Mouse (Mus musculus) erythroblast, embryonic 14.5 days (primary cell): ENCODE data around the gene Ryr1. TPM values are rescaled to one million over a fixed set of nuclear protein-coding genes. Genes with fewer than 3 reads are reported as not detected.

Source experiments
- H3K27me3 ChIP-seq: 2 replicates; pipeline ENCODE4 v1.6.1; 2012; ENCODE audit warnings: inconsistent platforms; ENCODE audit not compliant: control insufficient read depth
- H3K36me3 ChIP-seq: 2 replicates; pipeline ENCODE4 v1.6.1; 2012; ENCODE audit warnings: mild to moderate bottlenecking, inconsistent platforms; ENCODE audit not compliant: control insufficient read depth
- H3K4me1 ChIP-seq: 2 replicates; pipeline ENCODE4 v1.6.1; 2012; ENCODE audit warnings: inconsistent platforms; ENCODE audit not compliant: control insufficient read depth
- H3K4me3 ChIP-seq: replicated peaks from 2 replicates; pipeline ENCODE3; 2012; ENCODE audit warnings: moderate library complexity, mild to moderate bottlenecking, inconsistent platforms
- H3K9me3 ChIP-seq: 2 replicates; pipeline ENCODE4 v1.6.1; 2012; ENCODE audit warnings: low read length, inconsistent platforms, mixed read lengths; ENCODE audit not compliant: control insufficient read depth
- GATA1 ChIP-seq: IDR thresholded peaks from 2 replicates; pipeline ENCODE4 v1.6.1; 2012; ENCODE audit warnings: low read length, inconsistent platforms, mixed read lengths
- TAL1 ChIP-seq: IDR thresholded peaks from 3 replicates; pipeline ENCODE4 v1.6.1; 2012; ENCODE audit warnings: low read length, inconsistent platforms, mixed read lengths
- polyA plus RNA-seq: library from polyadenylated mRNA; stranded (reverse); fragments of >175 nt; gene quantifications from 2 replicates; pipeline ENCODE4 v1.2.3, GENCODE M21; 2012

Ryr1 gene
- polyA plus RNA-seq, 1 experiment = under 0.01 TPM

- peaks cover 18% of the 10 kb centered on the region for H3K9me3 ChIP-seq
- TF ChIP-seq TAL1 (no peak), GATA1 (no peak)
- peaks cover 16% of the 10 kb centered on the region for H3K4me1 ChIP-seq
- peaks cover 51% of the 10 kb centered on the region for H3K27me3 ChIP-seq
- H3K36me3 ChIP-seq = no peaks in the 10 kb centered on the region
- peak overlapping the region; percentile 34 for H3K4me3 ChIP-seq
Measured at GRCm38 (mm10) chr7:29019447-29020220, 105.3 kb downstream of the Ryr1 start.

- peaks cover 51% of the 10 kb centered on the region for H3K27me3 ChIP-seq
- no peak for TF ChIP-seq TAL1
- H3K9me3 ChIP-seq = peaks cover 23% of the 10 kb centered on the region
- H3K36me3 ChIP-seq = no peaks in the 10 kb centered on the region
- peaks cover 16% of the 10 kb centered on the region for H3K4me1 ChIP-seq
- H3K4me3 ChIP-seq = no peak overlapping the region
Measured at GRCm38 (mm10) chr7:29017222-29017621, 107.8 kb downstream of the Ryr1 start.

- H3K27me3 ChIP-seq = peaks cover 50% of the 10 kb centered on the region
- H3K9me3 ChIP-seq = peaks cover 23% of the 10 kb centered on the region
- TF ChIP-seq GATA1 (no peak), TAL1 (no peak)
Measured at GRCm38 (mm10) chr7:29016440-29016839, 108.5 kb downstream of the Ryr1 start.

GRCm38 (mm10) chr7:29014984-29015383 lies 110.0 kb downstream of the Ryr1 start:
- no peak for TF ChIP-seq GATA1
- no peak for TF ChIP-seq TAL1
- Histone ChIP-seq H3K36me3 (no peaks in the 10 kb centered on the region), H3K9me3 (peaks cover 22% of the 10 kb centered on the region), H3K4me1 (peaks cover 15% of the 10 kb centered on the region), H3K27me3 (peaks cover 36% of the 10 kb centered on the region), H3K4me3 (no peak overlapping the region)

More at GRCm38 (mm10) chr7:29016440-29016839, 108.5 kb downstream of the Ryr1 start:
- H3K4me1 ChIP-seq = peaks cover 16% of the 10 kb centered on the region
- H3K4me3 ChIP-seq = no peak overlapping the region
- H3K36me3 ChIP-seq = no peaks in the 10 kb centered on the region

DNA sequence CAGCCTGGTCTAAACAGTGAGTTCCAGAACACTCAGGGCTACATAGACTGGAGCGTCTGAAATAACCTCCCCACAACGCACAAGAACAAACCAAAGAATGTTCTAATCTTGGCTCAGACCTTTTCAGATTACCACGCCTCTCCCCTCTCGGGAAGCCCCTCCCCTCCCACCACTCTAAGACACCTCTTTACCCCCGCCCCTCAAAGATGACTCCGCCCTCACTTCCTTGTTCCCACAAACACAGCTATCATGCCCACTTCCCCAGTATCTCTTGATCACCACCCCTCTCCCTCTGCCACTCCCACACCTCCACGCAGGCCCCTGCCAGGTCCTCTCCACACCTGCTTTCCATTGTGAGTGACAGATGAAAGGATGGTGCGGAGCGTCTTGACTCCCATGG lies 116.3 kb downstream of the Ryr1 start:
- Histone ChIP-seq H3K4me3 (no peak overlapping the region), H3K27me3 (peaks cover 3% of the 10 kb centered on the region; the same call in 1 of the 2 replicates), H3K4me1 (peaks cover 18% of the 10 kb centered on the region), H3K9me3 (peaks cover 3% of the 10 kb centered on the region; the same call in 1 of the 2 replicates), H3K36me3 (no peaks in the 10 kb centered on the region)
- TF ChIP-seq GATA1 = no peak
- no peak for TF ChIP-seq TAL1

DNA sequence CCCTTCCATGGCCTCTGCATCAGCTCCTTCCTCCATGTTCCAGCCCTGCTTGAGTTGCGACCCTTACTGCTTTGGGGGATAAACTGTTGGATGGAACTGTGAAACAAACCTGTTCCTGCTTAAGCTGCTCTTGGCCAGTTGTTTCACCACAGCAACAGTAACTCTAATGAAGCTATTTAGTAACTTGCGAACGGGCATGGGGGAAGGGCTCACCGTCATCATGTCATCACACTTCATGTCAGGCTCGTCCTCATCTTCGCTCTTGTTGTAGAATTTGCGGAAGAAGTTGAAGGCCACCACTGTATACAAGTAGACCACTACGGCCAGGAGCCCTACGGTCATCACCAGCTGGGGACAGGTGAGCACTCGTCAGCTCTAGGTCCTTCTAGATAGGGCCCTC lies 116.8 kb downstream of the Ryr1 start:
- Histone ChIP-seq H3K36me3 (no peaks in the 10 kb centered on the region), H3K9me3 (no peaks in the 10 kb centered on the region), H3K27me3 (peaks cover 3% of the 10 kb centered on the region; the same call in 1 of the 2 replicates), H3K4me1 (peaks cover 20% of the 10 kb centered on the region), H3K4me3 (no peak overlapping the region)
- no peak for TF ChIP-seq TAL1
- TF ChIP-seq GATA1 = no peak

- peaks cover 3% of the 10 kb centered on the region; the same call in 1 of the 2 replicates for H3K27me3 ChIP-seq
- H3K4me1 ChIP-seq = peaks cover 24% of the 10 kb centered on the region
- no peak overlapping the region for H3K4me3 ChIP-seq
- TF ChIP-seq GATA1 = no peak
- TF ChIP-seq TAL1 = no peak
- no peaks in the 10 kb centered on the region for H3K36me3 ChIP-seq
- no peaks in the 10 kb centered on the region for H3K9me3 ChIP-seq
Measured at GRCm38 (mm10) chr7:29007224-29008101, 117.5 kb downstream of the Ryr1 start.

DNA sequence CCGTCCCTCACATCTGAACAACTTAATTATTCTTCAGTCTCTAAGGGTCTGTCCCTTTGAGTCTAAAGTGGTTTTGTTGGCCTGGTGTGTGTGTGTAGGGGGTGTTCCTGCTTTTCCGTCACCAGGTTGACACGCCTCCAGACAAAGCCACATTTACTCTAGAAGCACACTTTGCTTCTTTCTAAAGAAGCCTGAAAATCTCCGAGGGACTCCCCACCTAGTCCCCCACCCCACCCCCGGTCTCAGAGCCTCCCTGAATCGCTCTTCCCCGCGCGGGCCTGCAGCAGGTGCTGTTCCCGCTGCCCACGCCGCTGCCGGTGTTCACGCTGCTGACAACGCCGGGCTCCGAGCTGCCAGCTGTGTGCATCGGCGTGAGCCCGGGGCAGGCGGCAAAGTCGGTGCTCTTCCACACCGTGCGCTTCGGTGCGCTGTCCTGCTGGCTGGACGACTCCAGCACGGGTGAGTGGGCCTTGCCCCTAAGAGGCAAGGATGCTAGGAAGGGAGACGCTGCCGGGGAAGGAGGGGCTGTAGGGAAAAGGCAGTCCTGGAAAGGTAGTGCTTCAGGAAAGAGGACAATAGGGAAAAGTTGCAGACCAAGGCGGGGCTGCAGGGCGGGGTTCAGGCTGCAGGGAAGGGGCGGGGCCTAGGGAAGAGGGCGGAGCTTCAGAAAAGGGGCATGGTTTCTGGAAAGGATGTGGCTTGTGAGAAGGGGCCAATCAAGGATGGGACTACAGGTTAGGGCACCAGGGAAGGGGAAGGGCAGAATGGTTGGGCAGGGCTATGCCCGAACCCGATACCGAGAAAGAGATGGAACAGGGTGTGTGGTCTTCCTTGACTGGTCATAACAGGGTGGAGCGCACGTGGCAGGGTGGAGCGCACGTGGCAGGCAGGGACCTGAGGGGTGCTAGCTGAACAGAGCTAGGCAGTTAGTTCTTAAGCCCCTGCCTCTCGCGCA lies 124.1 kb downstream of the Ryr1 start:
- peak overlapping the region; percentile 60 for H3K4me3 ChIP-seq
- H3K27me3 ChIP-seq = peaks cover 9% of the 10 kb centered on the region
- H3K36me3 ChIP-seq = no peaks in the 10 kb centered on the region; the same call in 1 of the 2 replicates
- no peak for TF ChIP-seq TAL1
- TF ChIP-seq GATA1 = no peak
- H3K9me3 ChIP-seq = 0 out of 2 replicates have a peak, but pooled peaks cover 2% of the 10 kb centered on the region
- H3K4me1 ChIP-seq = peaks cover 30% of the 10 kb centered on the region
